Mouse (Mus musculus) adrenal gland, postnatal 14 days (tissue): Measurements from ENCODE around the gene Frmpd3. TPM values are rescaled to one million over a fixed set of nuclear protein-coding genes. Genes with fewer than 3 reads are reported as not detected.
A peak's percentile ranks its signal among the peaks of the same experiment; 100 is the strongest.

Source experiments
- DNase-seq: peaks from one replicate; pipeline ENCODE4 v3.0.0; 2021; ENCODE audit warnings: mixed read lengths
- microRNA-seq, 2 experiments: library from miRNA; unstranded; fragments of <30 nt; microRNA quantifications; one replicate each; pipeline ENCODE4 v1.2.0; 2021
- total RNA-seq: library from RNA; stranded (reverse); gene quantifications from 2 replicates; pipeline ENCODE4 v1.2.3, GENCODE M21; 2021

The Frmpd3 gene
- total RNA-seq, 1 experiment from 2014 or later, result 0.15 TPM

- peak; percentile 88 for DNase-seq
Observed at GRCm38 (mm10) chrX:140456279-140456731, 114.2 kb downstream of the Frmpd3 start, which contains the start of gene Prps1. Gene Prps1 (plus strand): TSS chrX:140456613.

- peak; percentile 15 for DNase-seq
Observed at GRCm38 (mm10) chrX:140456751-140457491, 114.9 kb downstream of the Frmpd3 start.

GRCm38 (mm10) chrX:140457502-140457901 lies 115.4 kb downstream of the Frmpd3 start:
- no peak for DNase-seq

- DNase-seq, result no peak
Observed at GRCm38 (mm10) chrX:140478231-140478630, 136.2 kb downstream of the Frmpd3 start.

- peak; percentile 67 for DNase-seq
Observed at GRCm38 (mm10) chrX:140479171-140479570, 137.1 kb downstream of the Frmpd3 start.

Small RNA genes lying within 50 kb of the gene (microRNA-seq; reads per million reads assigned to microRNA genes)
- 4.2 to 4.7 reads per million in 2 experiments for gene Mir3475

Other genes with a start within 250 kb of the Frmpd3 start
- gene Prps1, start 114.3 kb downstream of the Frmpd3 start, total RNA-seq, result 18.7 and 19.7 TPM in 2 replicates